Mouse (Mus musculus): ENCODE results near the gene Adad2. TPM values are rescaled to one million over a fixed set of nuclear protein-coding genes. Genes with fewer than 3 reads are reported as not detected.

Gene Adad2
- polyA plus RNA-seq, 1 experiment from 2014 or later, result not detected

GRCm38 (mm10) chr8:119620116-119620840 lies 7.7 kb downstream of the Adad2 start:
- Histone ChIP-seq H3K4me3 (no peak overlapping the region), H3K36me3 (no peaks in the 10 kb centered on the region), H3K4me1 (peaks cover 31% of the 10 kb centered on the region), H3K27ac (0 out of 2 replicates have a peak overlapping the region, but pooled peaks have one; percentile 0), H3K9me3 (no peaks in the 10 kb centered on the region), H3K27me3 (ENCODE audit: insufficient read depth, poor library complexity, severe bottlenecking) (peaks cover 44% of the 10 kb centered on the region)
- DNase-seq (ENCODE audit: low spot score), result no peak
- WGBS, result 68% methylated on average over 6 of the region's 6 CpGs

DNA sequence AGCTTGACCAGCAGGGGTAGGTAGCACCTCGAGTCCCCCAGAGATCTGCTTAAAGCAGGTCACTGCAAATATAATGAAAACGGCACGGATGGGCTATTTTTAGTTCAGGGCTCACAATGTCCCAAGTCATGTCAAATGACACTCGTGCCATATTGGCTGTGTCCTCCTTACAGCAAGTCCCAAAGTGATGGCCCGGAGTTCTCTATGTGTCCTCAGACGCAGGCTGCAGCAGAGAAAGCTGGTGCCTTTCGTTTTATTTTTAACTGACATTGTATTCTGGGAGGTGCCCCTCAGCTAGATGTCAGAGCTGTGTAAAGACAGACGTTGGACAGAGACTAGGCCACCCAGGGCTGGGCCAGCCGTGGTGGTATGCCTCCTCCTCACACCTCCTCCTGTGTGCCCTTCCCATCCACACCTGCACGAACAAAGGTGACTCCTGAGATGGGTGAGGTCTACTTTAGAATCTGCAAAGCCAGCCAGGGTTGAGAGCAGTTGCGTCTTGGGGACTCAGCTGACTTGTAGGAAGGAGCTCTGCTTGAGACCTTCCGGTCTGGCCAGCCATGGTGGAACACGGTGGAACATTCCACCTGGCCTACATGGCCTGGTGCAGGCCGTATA lies 8.4 kb downstream of the Adad2 start:
- WGBS, result 62% methylated on average over 14 of the region's 14 CpGs
- peaks cover 44% of the 10 kb centered on the region for H3K27me3 ChIP-seq (ENCODE audit: insufficient read depth, poor library complexity, severe bottlenecking)
- DNase-seq (ENCODE audit: low spot score), result no peak
- H3K4me3 ChIP-seq, result no peak overlapping the region
- no peaks in the 10 kb centered on the region for H3K36me3 ChIP-seq
- 0 out of 2 replicates have a peak overlapping the region, but pooled peaks have one; percentile 0 for H3K27ac ChIP-seq
- H3K4me1 ChIP-seq, result peaks cover 29% of the 10 kb centered on the region
- no peaks in the 10 kb centered on the region for H3K9me3 ChIP-seq

DNA sequence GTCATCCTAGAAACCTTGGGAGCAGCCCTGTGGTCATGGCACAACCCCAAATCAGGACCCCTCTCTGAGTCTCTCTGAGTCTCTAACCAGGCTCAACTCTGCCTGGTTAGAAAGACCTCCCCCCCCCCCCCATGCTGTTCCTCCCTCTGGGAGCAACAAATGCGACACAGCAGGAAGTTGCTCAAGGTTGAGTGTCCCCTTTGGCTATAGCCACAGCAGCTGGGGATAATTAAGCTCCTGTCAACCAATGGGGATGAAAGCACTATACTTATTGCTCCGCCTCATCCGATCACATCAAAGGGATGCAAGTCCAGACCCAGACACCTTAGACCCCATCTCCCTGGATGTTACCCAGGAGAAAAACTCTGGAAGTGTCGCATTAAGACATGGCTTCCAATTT lies 10.0 kb downstream of the Adad2 start:
- DNase-seq (ENCODE audit: low spot score), result no peak
- no peaks in the 10 kb centered on the region for H3K9me3 ChIP-seq
- H3K4me1 ChIP-seq, result peaks cover 29% of the 10 kb centered on the region
- H3K27ac ChIP-seq, result no peak overlapping the region
- H3K27me3 ChIP-seq (ENCODE audit: insufficient read depth, poor library complexity, severe bottlenecking), result peaks cover 30% of the 10 kb centered on the region
- 61% methylated on average over 4 of the region's 4 CpGs for WGBS
- H3K4me3 ChIP-seq, result no peak overlapping the region
- no peaks in the 10 kb centered on the region for H3K36me3 ChIP-seq

- Histone ChIP-seq H3K27me3 (ENCODE audit: insufficient read depth, poor library complexity, severe bottlenecking) (peaks cover 26% of the 10 kb centered on the region), H3K9me3 (no peaks in the 10 kb centered on the region), H3K4me3 (no peak overlapping the region), H3K36me3 (no peaks in the 10 kb centered on the region), H3K27ac (no peak overlapping the region), H3K4me1 (peaks cover 34% of the 10 kb centered on the region)
- DNase-seq (ENCODE audit: low spot score), result no peak
- WGBS, result 89% methylated on average over 8 of the region's 8 CpGs
Observed at GRCm38 (mm10) chr8:119623061-119623460, 10.5 kb downstream of the Adad2 start.

DNA sequence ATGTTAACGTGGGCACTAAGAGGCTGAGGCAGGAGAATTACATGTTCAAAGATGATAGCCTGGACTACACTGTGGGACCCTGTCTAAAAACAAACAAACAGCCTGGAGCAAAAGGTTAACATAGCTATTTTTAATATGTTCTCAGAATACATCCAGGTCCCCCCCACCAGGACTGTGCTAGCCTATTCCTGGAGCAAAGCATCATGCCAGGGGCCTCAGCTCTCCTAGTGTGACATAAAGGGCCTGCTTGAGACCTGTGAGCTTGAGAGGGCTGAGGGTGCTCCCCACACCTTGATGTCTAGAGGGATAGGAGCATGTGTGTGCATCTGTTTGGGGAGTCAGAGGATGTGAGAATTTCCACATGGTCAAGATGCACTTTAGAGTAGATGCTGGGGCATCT lies 11.2 kb downstream of the Adad2 start:
- DNase-seq (ENCODE audit: low spot score), result no peak
- Histone ChIP-seq H3K4me1 (peaks cover 34% of the 10 kb centered on the region), H3K27me3 (ENCODE audit: insufficient read depth, poor library complexity, severe bottlenecking) (peaks cover 26% of the 10 kb centered on the region), H3K36me3 (no peaks in the 10 kb centered on the region), H3K4me3 (no peak overlapping the region), H3K27ac (no peak overlapping the region), H3K9me3 (no peaks in the 10 kb centered on the region)
- 84% methylated on average over 1 of the region's 1 CpGs for WGBS

DNA sequence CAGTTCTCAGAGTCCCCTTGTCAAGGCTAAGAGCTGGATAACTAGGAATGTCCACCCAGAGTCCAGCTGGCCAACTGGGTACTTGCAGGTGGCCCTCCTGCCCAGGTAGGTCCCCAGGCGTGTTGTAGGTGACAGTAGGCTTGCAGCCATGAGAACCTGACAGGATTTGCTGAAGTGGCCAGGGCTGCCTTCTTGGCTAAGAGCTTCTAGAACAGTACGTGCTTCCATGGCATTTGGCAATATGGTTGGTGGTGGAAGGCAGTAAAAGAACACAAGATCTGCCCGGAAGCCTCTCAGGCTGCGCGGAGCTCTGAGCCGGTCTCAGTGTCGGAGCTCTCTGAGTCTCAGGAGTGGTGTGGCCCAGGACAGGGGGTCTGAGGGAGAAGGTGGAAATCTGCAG lies 12.4 kb downstream of the Adad2 start:
- no peak for DNase-seq (ENCODE audit: low spot score)
- Histone ChIP-seq H3K4me3 (no peak overlapping the region), H3K9me3 (no peaks in the 10 kb centered on the region), H3K27me3 (ENCODE audit: insufficient read depth, poor library complexity, severe bottlenecking) (peaks cover 31% of the 10 kb centered on the region), H3K27ac (no peak overlapping the region), H3K4me1 (peaks cover 27% of the 10 kb centered on the region), H3K36me3 (no peaks in the 10 kb centered on the region)
- WGBS, result 88% methylated on average over 7 of the region's 7 CpGs

DNA sequence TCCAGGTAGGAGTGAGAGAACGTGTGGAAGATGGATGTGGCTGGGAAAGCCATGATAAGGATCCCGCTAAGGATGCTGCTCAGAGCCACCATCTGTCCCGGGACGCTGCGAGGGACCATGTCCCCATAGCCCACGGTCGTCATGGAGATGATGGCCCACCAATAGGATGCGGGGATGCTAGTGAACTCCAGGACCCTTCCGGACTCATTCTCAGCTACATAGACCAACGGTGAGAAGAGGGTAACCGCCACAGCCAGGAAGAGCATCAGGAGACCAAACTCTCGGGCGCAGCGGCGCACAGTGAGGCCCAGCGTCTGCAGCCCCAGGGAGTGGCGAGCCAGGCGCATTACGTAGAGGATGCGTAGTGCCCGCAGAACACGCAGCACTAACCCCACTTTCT lies 13.2 kb downstream of the Adad2 start:
- Histone ChIP-seq H3K9me3 (no peaks in the 10 kb centered on the region), H3K27me3 (ENCODE audit: insufficient read depth, poor library complexity, severe bottlenecking) (peaks cover 38% of the 10 kb centered on the region), H3K36me3 (no peaks in the 10 kb centered on the region), H3K27ac (no peak overlapping the region), H3K4me3 (no peak overlapping the region), H3K4me1 (peaks cover 18% of the 10 kb centered on the region)
- 80% methylated on average over 22 of the region's 22 CpGs for WGBS
- DNase-seq (ENCODE audit: low spot score), result no peak

GRCm38 (mm10) chr8:119627199-119627598 lies 14.7 kb downstream of the Adad2 start:
- Histone ChIP-seq H3K36me3 (no peaks in the 10 kb centered on the region), H3K9me3 (no peaks in the 10 kb centered on the region), H3K4me3 (no peak overlapping the region), H3K27ac (peak overlapping the region; percentile 49), H3K27me3 (ENCODE audit: insufficient read depth, poor library complexity, severe bottlenecking) (peaks cover 52% of the 10 kb centered on the region), H3K4me1 (peaks cover 17% of the 10 kb centered on the region)
- DNase-seq (ENCODE audit: low spot score), result no peak
- 71% methylated on average over 7 of the region's 7 CpGs for WGBS

GRCm38 (mm10) chr8:119627613-119628359 lies 15.2 kb downstream of the Adad2 start:
- Histone ChIP-seq H3K27me3 (ENCODE audit: insufficient read depth, poor library complexity, severe bottlenecking) (peaks cover 58% of the 10 kb centered on the region), H3K27ac (peak overlapping the region; percentile 49), H3K4me3 (no peak overlapping the region), H3K4me1 (peaks cover 22% of the 10 kb centered on the region), H3K9me3 (no peaks in the 10 kb centered on the region), H3K36me3 (no peaks in the 10 kb centered on the region)
- no peak for DNase-seq (ENCODE audit: low spot score)
- WGBS, result 36% methylated on average over 10 of the region's 10 CpGs

- WGBS, result 62% methylated on average over 3 of the region's 3 CpGs
- no peaks in the 10 kb centered on the region for H3K9me3 ChIP-seq
- H3K36me3 ChIP-seq, result no peaks in the 10 kb centered on the region
- DNase-seq (ENCODE audit: low spot score), result no peak
- no peak overlapping the region for H3K4me3 ChIP-seq
- peaks cover 65% of the 10 kb centered on the region for H3K27me3 ChIP-seq (ENCODE audit: insufficient read depth, poor library complexity, severe bottlenecking)
- H3K27ac ChIP-seq, result no peak overlapping the region
- H3K4me1 ChIP-seq, result peaks cover 41% of the 10 kb centered on the region
Observed at GRCm38 (mm10) chr8:119630841-119631240, 18.3 kb downstream of the Adad2 start.

GRCm38 (mm10) chr8:119632246-119632645 lies 19.7 kb downstream of the Adad2 start:
- Histone ChIP-seq H3K27me3 (ENCODE audit: insufficient read depth, poor library complexity, severe bottlenecking) (peaks cover 76% of the 10 kb centered on the region), H3K36me3 (no peaks in the 10 kb centered on the region), H3K4me1 (peaks cover 47% of the 10 kb centered on the region), H3K4me3 (no peak overlapping the region), H3K9me3 (no peaks in the 10 kb centered on the region), H3K27ac (0 out of 2 replicates have a peak overlapping the region, but pooled peaks have one; percentile 33)
- WGBS, result 77% methylated on average over 9 of the region's 9 CpGs
- DNase-seq (ENCODE audit: low spot score), result no peak

GRCm38 (mm10) chr8:119632909-119633308 lies 20.4 kb downstream of the Adad2 start:
- Histone ChIP-seq H3K4me3 (peak overlapping the region; percentile 34), H3K27me3 (ENCODE audit: insufficient read depth, poor library complexity, severe bottlenecking) (peaks cover 83% of the 10 kb centered on the region), H3K9me3 (no peaks in the 10 kb centered on the region), H3K36me3 (no peaks in the 10 kb centered on the region), H3K27ac (peak overlapping the region; percentile 33; the same call in 1 of the 2 replicates), H3K4me1 (peaks cover 40% of the 10 kb centered on the region)
- DNase-seq (ENCODE audit: low spot score), result no peak
- WGBS, result 39% methylated on average over 29 of the region's 29 CpGs
